Mouse (Mus musculus) small intestine, adult 2 months (tissue): ENCODE results near the gene Slc5a2.

Experiments
- CTCF ChIP-seq: fragments of 200-500 bp; IDR thresholded peaks from 2 replicates; pipeline ENCODE4 v1.5.1; 2012; ENCODE audit warnings: low read depth, mild to moderate bottlenecking, control low read depth, inconsistent platforms, low read length, moderate library complexity, mixed read lengths; ENCODE audit not compliant: insufficient replicate concordance, insufficient read length; ENCODE audit errors: extremely low read depth
- POLR2A ChIP-seq: fragments of 200-500 bp; IDR thresholded peaks from 2 replicates; pipeline ENCODE4 v1.6.1; 2012; ENCODE audit warnings: low read depth, mild to moderate bottlenecking, control low read depth, inconsistent platforms, low read length, moderate library complexity

DNA sequence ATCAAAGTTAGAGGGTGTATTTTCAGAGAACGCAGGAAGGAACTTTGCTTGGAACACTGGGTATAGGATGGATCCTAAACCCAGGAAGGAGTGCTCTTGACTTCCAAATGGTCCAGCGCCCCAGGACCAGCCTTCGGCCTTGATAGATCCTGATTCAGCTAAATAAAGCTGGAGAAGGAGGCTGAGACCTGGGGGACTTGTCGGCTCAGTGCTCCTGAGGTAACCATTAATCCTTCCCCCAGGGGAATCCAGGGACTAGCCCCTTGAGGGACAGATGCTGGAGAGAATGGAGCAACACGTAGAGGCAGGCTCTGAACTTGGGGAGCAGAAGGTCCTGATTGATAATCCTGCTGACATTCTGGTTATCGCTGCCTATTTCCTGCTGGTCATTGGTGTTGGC is at the start of gene Slc5a2:
- TF ChIP-seq CTCF (no peak), POLR2A (no peak)
